Mouse (Mus musculus) monocyte, adult 5-6 weeks (primary cell): ENCODE results near the gene Ifrd2. TPM values are rescaled to one million over a fixed set of nuclear protein-coding genes. Genes with fewer than 3 reads are reported as not detected.
"Not testable (repeated sequence)": the region's sequence is repeated elsewhere in the genome, so short reads cannot be mapped to it uniquely, and the experiment has no call there.

Experiments
- ATAC-seq: fragments of 153-309, 156-312 bp; replicated peaks from 2 replicates; pipeline ENCODE4 v1.8.0; 2017; ENCODE audit warnings: mild to moderate bottlenecking; ENCODE audit not compliant: low TSS enrichment, insufficient number of reproducible peaks, severe bottlenecking, poor library complexity, low FRiP score
- total RNA-seq: library from RNA; stranded (forward); fragments of 200-1000, 200-491, 200-594 nt; gene quantifications from 3 replicates; pipeline ENCODE4 v1.2.3, GENCODE M21; 2017

Gene Ifrd2
- total RNA-seq, 1 experiment from 2014 or later: 11.1 TPM

- no peak for ATAC-seq
Measured at GRCm38 (mm10) chr9:107570016-107570415, 17.4 kb upstream of the Ifrd2 start.

- ATAC-seq: no peak
Measured at GRCm38 (mm10) chr9:107570845-107571244, 16.6 kb upstream of the Ifrd2 start.

GRCm38 (mm10) chr9:107571534-107572326, 15.7 kb upstream of the Ifrd2 start:
- no peak for ATAC-seq

- ATAC-seq: no peak
Measured at GRCm38 (mm10) chr9:107572327-107572662, 15.1 kb upstream of the Ifrd2 start.

- not testable (repeated sequence) for ATAC-seq
Measured at GRCm38 (mm10) chr9:107573774-107574173, 13.7 kb upstream of the Ifrd2 start.

GRCm38 (mm10) chr9:107575579-107576356, 11.7 kb upstream of the Ifrd2 start:
- ATAC-seq: no peak

- ATAC-seq: no peak
Measured at GRCm38 (mm10) chr9:107576357-107577107, 10.9 kb upstream of the Ifrd2 start, which contains the start of gene Hyal1. Gene Hyal1, plus strand, starts transcription at chr9:107576927.

GRCm38 (mm10) chr9:107577871-107578270, 9.6 kb upstream of the Ifrd2 start:
- no peak for ATAC-seq

GRCm38 (mm10) chr9:107578587-107578986, 8.9 kb upstream of the Ifrd2 start, which contains the start of gene Naa80:
Gene Naa80, plus strand, starts transcription at chr9:107578887.
- no peak for ATAC-seq

- no peak for ATAC-seq
Measured at GRCm38 (mm10) chr9:107579023-107579900, 8.2 kb upstream of the Ifrd2 start.

GRCm38 (mm10) chr9:107580501-107581317, 6.7 kb upstream of the Ifrd2 start, which contains the start of gene Hyal3:
Gene Hyal3, plus strand, starts transcription at chr9:107580818.
- ATAC-seq: peak; percentile 79

- no peak for ATAC-seq
Measured at GRCm38 (mm10) chr9:107581584-107581983, 5.9 kb upstream of the Ifrd2 start.

GRCm38 (mm10) chr9:107582509-107583062, 4.9 kb upstream of the Ifrd2 start:
- no peak for ATAC-seq

- no peak for ATAC-seq
Measured at GRCm38 (mm10) chr9:107583174-107583573, 4.3 kb upstream of the Ifrd2 start.

- no peak for ATAC-seq
Measured at GRCm38 (mm10) chr9:107586504-107586903, 938 bp upstream of the Ifrd2 start.

GRCm38 (mm10) chr9:107587833-107588639, 594 bp downstream of the Ifrd2 start:
- ATAC-seq: no peak; the same call in 1 of the 2 replicates
